Mouse (Mus musculus): ENCODE measurements around the gene Gpr171. TPM values are rescaled to one million over a fixed set of nuclear protein-coding genes. Genes with fewer than 3 reads are reported as not detected.

The Gpr171 gene
- total and polyA plus RNA-seq, 3 experiments: 12.6 to 59.4 (median 20.9) TPM

DNA sequence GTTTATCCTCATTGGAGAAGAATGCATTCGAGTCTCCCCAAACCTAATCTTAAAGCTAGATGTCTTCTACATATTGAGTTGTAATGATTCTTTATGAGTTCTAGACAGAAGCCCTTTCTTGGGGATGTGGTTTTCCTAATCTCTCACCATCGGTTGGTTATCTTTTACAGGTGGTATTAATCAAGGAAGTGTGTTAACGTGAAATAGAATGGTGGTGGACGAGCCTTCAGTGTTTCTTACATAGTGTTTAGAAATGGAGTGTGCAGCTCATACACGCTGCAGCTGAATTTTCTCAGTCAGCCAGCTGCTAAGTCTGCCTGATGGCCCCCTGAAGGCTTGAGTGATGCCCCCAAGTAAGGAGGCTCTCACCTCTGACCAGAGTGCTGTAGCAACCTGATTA lies 39.5 kb downstream of the Gpr171 start:
- TF ChIP-seq CHD2 (IDR thresholded peaks at IDR 0.05; ENCODE audit: low read length) (no peak), CHD1 (IDR thresholded peaks at IDR 0.05; ENCODE audit: low read depth, low read length) (no peak), ZMIZ1 (IDR thresholded peaks at IDR 0.05; ENCODE audit: low read depth, low read length) (no peak), SIN3A (IDR thresholded peaks at IDR 0.05; ENCODE audit: low read length) (no peak), RCOR1 (conservative IDR thresholded peaks at IDR 0.05; ENCODE audit: low read depth, low read length) (no peak)
- no peak overlapping the region for H3K4me3 ChIP-seq (replicated peaks in 1 of 3; ENCODE audit: low read depth in 2 of 3, low read length in 2 of 3, poor library complexity in 1 of 3)
- no peak overlapping the region for H3K27ac ChIP-seq (ENCODE audit: insufficient read depth, low read depth)
- H3K79me2 ChIP-seq (replicated peaks; ENCODE audit: control insufficient read depth, extremely low read depth, insufficient read depth, poor library complexity, severe bottlenecking): no peaks in the 10 kb centered on the region
- in situ Hi-C loops (cut with MboI; ENCODE audit: low pct_ligation_motif_present, low pct_unique_long_range_greater_than_20kb, low sequenced_read_pairs) (no loop called here), dilution Hi-C loops (cut with MboI; ENCODE audit: extremely low pct_ligation_motif_present, extremely low pct_unique_long_range_greater_than_20kb, low sequenced_read_pairs) (no loop called here)
- H3K4me2 ChIP-seq (ENCODE audit: insufficient read depth, low read depth, poor library complexity, severe bottlenecking): no peak overlapping the region
- H3K9ac ChIP-seq (ENCODE audit: insufficient read depth, low read depth): no peak overlapping the region
- DNase-seq (ENCODE audit: extremely low read depth): no peak
- H3K4me1 ChIP-seq (ENCODE audit: control insufficient read depth in 1 of 2, insufficient read depth in 2 of 2): peaks cover 2 to 31% of the 10 kb centered on the region in 2 experiments; a peak in 2 of 4 replicates
- H3K36me3 ChIP-seq (replicated peaks in 1 of 2; ENCODE audit: control insufficient read depth in 1 of 2, insufficient read depth in 1 of 2, low read length in 1 of 2): no peaks in the 10 kb centered on the region
- no peaks in the 10 kb centered on the region for H3K9me3 ChIP-seq (replicated peaks; ENCODE audit: low read length)
- no peaks in the 10 kb centered on the region for H3K27me3 ChIP-seq (replicated peaks)

DNA sequence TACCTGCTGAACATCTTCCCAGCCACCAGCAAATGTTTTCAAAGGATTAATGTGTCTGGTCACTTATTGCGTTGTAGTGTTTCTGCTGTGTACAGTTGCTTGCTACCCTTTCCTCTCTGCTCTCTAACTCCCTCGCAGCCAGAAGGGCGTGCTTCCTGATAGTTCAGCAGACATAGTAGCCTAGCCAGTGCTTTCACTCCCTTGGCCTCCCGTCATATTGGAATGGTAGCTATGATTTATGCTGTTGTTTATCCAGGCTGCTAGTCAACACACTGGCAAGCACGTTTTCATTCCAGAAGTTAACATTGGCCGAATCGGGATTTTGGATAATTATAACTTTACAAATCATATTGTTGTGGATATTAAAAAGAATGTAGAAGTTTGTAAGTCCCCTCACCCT lies 41.5 kb downstream of the Gpr171 start:
- TF ChIP-seq SMC3 (IDR thresholded peaks at IDR 0.05; ENCODE audit: low read depth, low read length) (no peak), USF1 (IDR thresholded peaks at IDR 0.05; ENCODE audit: low read depth, low read length) (no peak), BHLHE40 (IDR thresholded peaks at IDR 0.05; ENCODE audit: low read depth, low read length) (no peak), RCOR1 (conservative IDR thresholded peaks at IDR 0.05; ENCODE audit: low read depth, low read length) (no peak), TCF12 (IDR thresholded peaks at IDR 0.05; ENCODE audit: low read depth, low read length) (no peak), MAX (IDR thresholded peaks at IDR 0.05; ENCODE audit: low read length) (no peak), JUN (IDR thresholded peaks at IDR 0.05; ENCODE audit: insufficient read depth, low read depth, low read length) (no peak), MYC (IDR thresholded peaks at IDR 0.05; ENCODE audit: low read depth, low read length) (no peak), UBTF (IDR thresholded peaks at IDR 0.05; ENCODE audit: low read depth, low read length) (no peak)
- H3K9me3 ChIP-seq (replicated peaks; ENCODE audit: low read length): no peaks in the 10 kb centered on the region
- in situ Hi-C loops (cut with MboI; ENCODE audit: low pct_ligation_motif_present, low pct_unique_long_range_greater_than_20kb, low sequenced_read_pairs): no loop called here

DNA sequence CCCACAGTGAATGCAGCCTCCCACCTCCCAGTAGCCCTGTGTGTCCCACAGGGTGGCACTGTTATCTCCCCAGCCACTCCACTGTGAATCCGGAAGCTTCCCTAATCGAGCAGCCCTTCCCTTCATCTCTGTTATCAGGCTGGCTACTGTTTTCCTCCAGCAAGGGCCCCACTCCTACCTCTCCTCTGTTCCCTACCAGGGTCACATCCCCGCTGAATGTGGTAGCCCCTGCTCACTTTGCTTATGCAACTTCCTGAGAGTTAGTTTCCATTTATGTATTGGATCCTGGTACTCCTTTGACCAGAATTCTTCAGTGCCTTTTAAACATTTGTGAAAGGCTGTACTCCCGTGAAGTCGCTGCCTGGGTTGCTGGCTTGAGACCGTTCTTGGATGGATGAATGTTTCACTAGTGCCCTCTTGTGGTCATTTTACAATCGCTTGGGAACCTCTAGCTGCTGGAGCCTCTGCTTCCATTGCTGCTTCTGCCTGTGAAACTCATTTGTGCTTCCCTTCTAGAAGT lies 42.5 kb downstream of the Gpr171 start:
- peaks cover 11 to 26% of the 10 kb centered on the region in 2 experiments for H3K4me1 ChIP-seq (ENCODE audit: control insufficient read depth in 1 of 2, insufficient read depth in 2 of 2)
- H3K36me3 ChIP-seq (replicated peaks in 1 of 2; ENCODE audit: control insufficient read depth in 1 of 2, insufficient read depth in 1 of 2, low read length in 1 of 2): no peaks in the 10 kb centered on the region
- H3K9me3 ChIP-seq (replicated peaks; ENCODE audit: low read length): no peaks in the 10 kb centered on the region

More for the DNA sequence above, 41.5 kb downstream of the Gpr171 start:
- H3K9ac ChIP-seq (ENCODE audit: insufficient read depth, low read depth): no peak overlapping the region
- dilution Hi-C loops (cut with MboI; ENCODE audit: extremely low pct_ligation_motif_present, extremely low pct_unique_long_range_greater_than_20kb, low sequenced_read_pairs): no loop called here
- no peaks in the 10 kb centered on the region for H3K36me3 ChIP-seq (replicated peaks in 1 of 2; ENCODE audit: control insufficient read depth in 1 of 2, insufficient read depth in 1 of 2, low read length in 1 of 2)
- H3K27me3 ChIP-seq (replicated peaks): no peaks in the 10 kb centered on the region
- H3K4me1 ChIP-seq (ENCODE audit: control insufficient read depth in 1 of 2, insufficient read depth in 2 of 2): peaks cover 2 to 16% of the 10 kb centered on the region in 2 experiments
- no peak overlapping the region for H3K4me3 ChIP-seq (replicated peaks in 1 of 3; ENCODE audit: low read depth in 2 of 3, low read length in 2 of 3, poor library complexity in 1 of 3)
- H3K27ac ChIP-seq (ENCODE audit: insufficient read depth, low read depth): no peak overlapping the region
- no peak for DNase-seq (ENCODE audit: extremely low read depth)
- no peak overlapping the region for H3K4me2 ChIP-seq (ENCODE audit: insufficient read depth, low read depth, poor library complexity, severe bottlenecking)
- H3K79me2 ChIP-seq (replicated peaks; ENCODE audit: control insufficient read depth, extremely low read depth, insufficient read depth, poor library complexity, severe bottlenecking): no peaks in the 10 kb centered on the region

More for the DNA sequence above, 42.5 kb downstream of the Gpr171 start:
- H3K79me2 ChIP-seq (replicated peaks; ENCODE audit: control insufficient read depth, extremely low read depth, insufficient read depth, poor library complexity, severe bottlenecking): no peaks in the 10 kb centered on the region
- DNase-seq (ENCODE audit: extremely low read depth): peak; percentile 85
- dilution Hi-C loops (cut with MboI; ENCODE audit: extremely low pct_ligation_motif_present, extremely low pct_unique_long_range_greater_than_20kb, low sequenced_read_pairs): no loop called here
- H3K4me3 ChIP-seq (replicated peaks in 1 of 3; ENCODE audit: low read depth in 2 of 3, low read length in 2 of 3, poor library complexity in 1 of 3): peak overlapping the region in 1 of 3 experiments; percentile 15
- TF ChIP-seq MXI1 (IDR thresholded peaks at IDR 0.05; ENCODE audit: low read depth, low read length): no peak
- no peak for TF ChIP-seq KAT2A (IDR thresholded peaks at IDR 0.05; ENCODE audit: insufficient replicate concordance, low read length)
- peak; percentile 82 for TF ChIP-seq SMC3 (IDR thresholded peaks at IDR 0.05; ENCODE audit: low read depth, low read length)
- no peak for TF ChIP-seq TCF12 (IDR thresholded peaks at IDR 0.05; ENCODE audit: low read depth, low read length)
- TF ChIP-seq JUND (conservative IDR thresholded peaks at IDR 0.05; ENCODE audit: low read depth, low read length): no peak
- TF ChIP-seq CTCF (conservative IDR thresholded peaks at IDR 0.05 in 1 of 2, IDR thresholded peaks at IDR 0.05 in 1 of 2; ENCODE audit: low read depth in 2 of 2, low read length in 2 of 2): peak; percentile 61 to 89
- no peak for TF ChIP-seq ELF1 (IDR thresholded peaks at IDR 0.05; ENCODE audit: low read depth, low read length)
- TF ChIP-seq POLR2AphosphoS2 (IDR thresholded peaks at IDR 0.05; ENCODE audit: low read depth, low read length): no peak
- peak; percentile 88 for TF ChIP-seq RAD21 (IDR thresholded peaks at IDR 0.05; ENCODE audit: low read depth, low read length)
- TF ChIP-seq HCFC1 (IDR thresholded peaks at IDR 0.05; ENCODE audit: low read depth, low read length): no peak
- H3K9ac ChIP-seq (ENCODE audit: insufficient read depth, low read depth): no peak overlapping the region
- in situ Hi-C loops (cut with MboI; ENCODE audit: low pct_ligation_motif_present, low pct_unique_long_range_greater_than_20kb, low sequenced_read_pairs): loop anchor here (5.0 kb wide), 1 partner anchor 77 kb away; no protein-coding TSS in a partner anchor
- no peaks in the 10 kb centered on the region for H3K27me3 ChIP-seq (replicated peaks)
- H3K27ac ChIP-seq (ENCODE audit: insufficient read depth, low read depth): no peak overlapping the region
- peak overlapping the region; percentile 90 for H3K4me2 ChIP-seq (ENCODE audit: insufficient read depth, low read depth, poor library complexity, severe bottlenecking)
